Mouse (Mus musculus) left cerebral cortex, adult 11 months (tissue): Measurements from ENCODE around the gene Gpr3.
A peak's percentile ranks its signal among the peaks of the same experiment; 100 is the strongest.

Source experiments
- DNase-seq: peaks from one replicate; pipeline ENCODE4 v3.0.0; 2022; ENCODE audit warnings: low spot score

The Gpr3 gene

DNA sequence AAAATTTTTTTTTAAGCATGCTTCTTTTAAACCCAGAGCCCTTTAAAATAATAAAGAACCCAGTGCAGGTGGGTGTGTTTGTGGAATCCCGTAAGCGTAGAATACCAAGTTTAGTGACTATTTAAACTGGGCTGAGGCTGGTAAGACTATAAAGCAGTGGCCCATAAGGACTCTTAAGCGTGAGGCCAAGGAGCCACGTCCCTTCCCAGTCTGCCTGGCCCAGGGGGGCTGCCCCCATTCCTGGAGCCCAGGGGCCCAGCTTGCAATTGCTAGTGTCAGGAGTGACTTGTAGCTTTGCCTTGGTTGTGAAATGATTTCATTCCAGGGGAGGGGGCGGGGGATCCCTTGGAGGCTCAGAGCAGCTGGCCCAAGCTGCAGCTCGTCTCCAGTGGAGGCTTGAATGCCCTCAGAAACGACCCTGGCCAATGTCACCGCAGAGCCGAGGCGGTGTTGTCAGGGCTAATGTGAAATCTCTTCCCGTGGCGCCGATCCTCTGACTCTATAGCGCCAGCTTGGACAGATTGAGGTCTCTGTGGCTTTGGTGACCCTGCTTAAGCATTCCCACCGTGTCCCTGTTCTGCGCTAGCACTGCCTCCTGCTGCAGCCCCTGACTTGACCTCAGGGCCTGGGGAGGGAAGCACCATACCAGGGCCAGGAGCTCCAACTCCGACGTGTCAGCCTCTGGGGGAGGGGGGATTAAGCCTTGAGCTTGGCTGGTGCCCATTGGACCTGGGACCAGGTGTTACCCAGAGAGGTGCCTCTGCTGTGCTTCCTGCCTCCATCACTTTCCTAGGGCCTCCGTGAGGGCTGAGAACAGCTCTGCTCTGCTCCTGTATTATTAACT, 13.8 kb downstream of the Gpr3 start:
- DNase-seq = no peak

DNA sequence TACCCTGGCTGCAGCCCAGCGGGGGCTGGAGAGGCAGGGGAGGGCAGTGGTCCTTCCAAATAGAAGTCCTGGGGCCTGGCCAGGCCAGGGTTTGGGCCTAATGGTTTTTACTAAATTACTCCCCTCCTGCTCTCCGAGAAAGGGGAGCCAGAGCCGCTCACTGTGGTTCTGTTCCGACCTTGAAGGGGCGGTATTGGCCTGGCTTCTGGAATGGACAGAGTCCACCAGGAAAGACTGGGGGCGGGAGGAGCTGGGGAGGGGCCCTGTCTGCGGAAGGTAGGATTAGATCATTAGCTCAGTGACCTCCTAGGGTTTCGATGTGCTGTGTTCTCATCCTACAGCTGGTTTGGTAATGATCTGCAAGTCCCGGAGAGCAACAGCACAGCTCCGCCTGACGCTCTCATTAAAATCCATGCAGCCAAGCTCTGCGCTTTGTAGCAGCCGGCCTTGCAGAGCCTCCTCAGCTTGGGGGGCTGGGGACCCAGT, 14.5 kb downstream of the Gpr3 start:
- DNase-seq = no peak

DNA sequence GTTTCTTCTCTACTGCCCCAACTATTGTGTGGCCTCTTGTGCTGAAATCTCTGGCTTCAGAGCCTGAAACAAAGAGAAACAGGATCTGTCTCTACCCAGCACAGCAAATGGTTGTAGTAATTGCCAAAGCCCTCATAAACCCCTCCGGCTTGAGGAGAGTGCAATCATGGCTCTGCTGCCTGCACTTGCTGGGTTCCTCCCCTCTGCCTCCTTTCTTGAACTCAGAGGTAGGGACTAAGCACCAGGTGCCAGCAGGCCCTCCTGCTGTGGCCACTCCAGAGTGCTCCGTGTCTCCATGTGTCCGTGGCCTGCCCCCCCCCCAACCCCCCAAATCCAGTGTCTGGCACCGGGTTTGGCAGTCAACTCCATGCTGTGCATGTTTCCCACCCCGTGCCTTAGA, 15.0 kb downstream of the Gpr3 start:
- DNase-seq = no peak

DNA sequence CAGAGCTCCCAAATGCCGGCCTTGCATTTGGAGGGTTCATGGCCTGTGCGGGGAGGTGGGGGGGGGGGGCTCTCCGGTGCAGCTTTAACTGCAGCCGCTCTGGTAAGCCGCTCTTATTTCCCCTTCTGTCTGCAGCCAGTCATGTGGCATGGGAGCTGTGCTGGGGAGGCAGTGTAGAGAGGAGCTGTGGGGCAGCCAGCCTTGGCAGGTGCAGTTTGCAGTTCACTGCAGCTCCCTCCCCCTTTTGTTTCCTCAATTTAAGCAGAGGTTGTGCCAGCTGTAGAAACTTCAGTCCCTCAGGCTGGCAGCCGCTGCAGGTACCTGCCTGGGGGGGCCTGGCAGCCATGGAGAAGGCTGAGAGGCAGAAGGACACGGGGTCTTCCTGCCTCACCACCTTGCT, 15.5 kb downstream of the Gpr3 start:
- DNase-seq = no peak

DNA sequence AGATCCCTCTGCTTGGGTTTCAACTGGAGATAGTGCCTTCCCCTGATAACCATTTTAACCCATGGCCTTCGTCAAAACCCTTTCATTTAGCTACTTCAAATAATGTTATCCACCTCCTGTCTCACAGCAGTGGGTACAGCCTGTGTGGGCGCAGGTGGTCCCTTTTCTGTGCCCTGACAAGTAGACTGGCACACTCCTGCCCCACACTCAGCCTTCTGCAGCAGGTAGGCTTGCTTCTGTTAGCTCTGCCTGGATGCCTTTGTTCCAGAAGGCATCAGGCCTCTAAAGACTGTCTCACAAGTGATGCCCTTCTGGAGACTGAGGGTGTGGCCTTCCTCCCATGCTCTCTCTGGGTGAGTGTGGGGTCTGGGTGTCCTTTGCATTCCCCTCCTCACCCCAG, 16.2 kb downstream of the Gpr3 start:
- DNase-seq = no peak

DNA sequence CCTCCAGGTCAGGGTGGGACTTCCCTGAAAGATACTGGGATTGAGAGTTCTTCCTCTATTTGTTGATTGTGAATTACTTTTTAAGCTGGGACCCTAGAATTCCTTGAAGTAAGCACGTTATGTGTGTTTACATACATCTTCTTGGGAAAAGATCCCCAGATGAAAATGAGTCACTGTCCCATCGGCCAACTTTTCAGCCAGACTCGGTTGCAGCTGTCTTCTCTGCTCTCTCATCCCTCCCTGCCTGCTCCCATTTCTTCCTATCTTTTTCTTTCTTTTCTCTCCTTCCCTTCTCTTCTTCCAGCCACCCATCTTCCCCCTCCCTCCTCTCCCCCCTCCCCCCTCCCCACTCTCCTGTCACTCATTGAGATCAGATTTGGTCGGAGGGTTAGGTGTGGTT, 17.3 kb downstream of the Gpr3 start:
- DNase-seq = no peak

DNA sequence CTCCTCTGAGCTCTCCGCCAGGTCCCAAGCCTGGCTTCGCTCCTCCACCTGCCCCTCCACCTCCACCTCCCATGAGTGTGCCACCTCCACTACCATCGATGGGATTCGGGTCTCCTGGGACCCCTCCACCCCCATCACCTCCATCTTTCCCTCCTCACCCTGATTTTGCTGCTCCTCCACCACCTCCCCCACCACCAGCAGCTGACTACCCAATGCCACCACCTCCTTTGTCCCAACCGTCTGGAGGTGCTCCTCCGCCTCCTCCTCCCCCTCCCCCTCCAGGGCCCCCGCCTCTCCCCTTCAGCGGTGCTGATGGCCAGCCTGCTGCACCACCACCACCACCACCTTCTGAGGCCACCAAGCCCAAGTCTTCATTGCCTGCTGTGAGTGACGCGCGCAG, 17.9 kb downstream of the Gpr3 start:
- no peak for DNase-seq

DNA sequence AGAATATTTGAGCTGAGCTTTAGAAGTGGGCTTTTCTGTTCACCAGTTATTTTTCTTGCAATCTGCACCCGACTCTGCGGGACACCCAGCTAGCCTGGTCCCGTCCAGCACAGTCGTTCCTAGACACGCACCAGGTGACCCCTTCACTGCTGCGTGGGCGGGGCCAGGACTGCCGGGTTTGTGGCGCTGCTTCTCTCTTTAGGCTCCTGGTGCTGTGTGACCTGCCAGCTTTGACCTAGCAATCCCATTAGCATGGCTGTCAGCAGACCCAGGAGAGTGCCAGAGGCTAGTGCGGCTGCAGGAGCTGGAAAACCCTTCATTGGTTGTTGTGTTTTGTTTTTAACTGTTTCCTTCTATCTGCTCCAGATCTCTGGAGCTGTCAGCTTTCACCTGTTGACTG, 22.9 kb downstream of the Gpr3 start:
- DNase-seq = no peak

DNA sequence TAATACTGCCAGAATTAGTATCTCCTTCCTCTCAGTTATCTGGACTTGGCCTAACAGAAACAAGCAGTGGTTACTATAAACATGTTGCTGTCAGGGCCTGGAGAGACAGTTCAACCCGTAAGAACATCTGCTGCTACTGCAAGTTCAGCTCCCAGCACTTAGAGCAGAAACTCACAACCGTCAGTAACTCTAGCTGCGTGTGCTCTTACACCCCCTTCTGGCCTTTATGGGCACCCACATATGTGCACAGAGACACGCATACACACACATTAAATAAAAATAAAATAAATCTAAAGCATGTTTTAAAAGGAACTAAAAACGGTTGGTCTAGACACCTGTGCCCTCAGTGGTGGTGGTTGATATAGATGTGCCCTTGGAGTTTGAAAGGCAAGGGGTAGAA, 25.5 kb downstream of the Gpr3 start:
- DNase-seq = no peak

DNA sequence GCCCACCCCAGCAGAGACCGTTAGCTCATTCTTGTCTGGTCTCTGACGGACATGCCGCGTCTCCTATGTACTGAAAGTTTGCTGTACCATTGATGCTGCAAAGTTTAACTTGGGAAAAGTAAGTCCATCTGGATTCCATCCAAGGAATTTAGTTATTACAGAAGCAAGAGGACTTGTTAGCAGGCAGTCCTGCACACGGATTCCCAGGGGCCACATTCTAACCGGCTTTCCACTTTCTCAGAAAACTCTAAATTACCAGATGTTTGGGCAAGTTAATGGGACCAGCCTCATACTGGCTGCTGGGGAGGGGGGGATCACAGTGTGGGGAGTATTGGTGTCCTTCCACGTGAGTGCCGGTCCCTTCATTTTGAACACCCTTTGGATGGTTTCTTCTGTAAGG, 26.4 kb downstream of the Gpr3 start:
- DNase-seq = no peak

DNA sequence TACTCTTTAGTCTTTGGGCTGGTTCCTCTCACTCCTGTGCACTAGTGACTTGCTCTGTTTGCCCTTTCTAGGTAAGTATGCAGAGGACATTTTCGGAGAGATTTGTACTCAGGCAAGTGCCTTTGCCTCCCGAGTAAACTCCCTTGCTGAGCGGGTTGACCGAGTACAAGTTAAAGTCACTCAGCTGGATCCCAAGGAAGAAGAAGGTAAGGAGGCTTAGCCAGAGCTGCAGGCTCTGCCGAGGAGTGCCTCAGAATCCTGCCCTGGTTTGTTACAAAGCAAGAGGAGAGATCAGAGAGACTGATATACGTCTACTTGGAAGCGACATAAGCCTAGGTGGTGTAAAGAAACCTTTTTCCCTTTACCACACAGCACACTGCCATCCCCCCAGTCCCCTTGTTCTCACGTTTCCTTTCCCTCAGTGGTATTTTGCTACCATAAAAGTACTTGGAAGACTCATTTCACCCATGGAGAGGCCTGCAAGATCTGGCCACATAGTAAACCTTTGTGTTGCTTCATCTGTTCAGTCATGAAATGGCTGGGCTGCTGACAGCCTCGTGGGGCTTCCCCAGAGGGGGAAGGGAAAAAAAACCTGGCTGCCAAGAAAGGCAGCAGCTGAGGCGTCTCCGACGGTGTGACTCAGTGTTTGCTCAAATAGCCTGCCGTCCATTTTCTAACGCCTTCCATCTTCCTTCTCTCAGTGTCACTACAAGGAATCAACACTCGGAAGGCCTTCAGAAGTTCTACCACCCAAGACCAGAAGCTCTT, 27.3 kb downstream of the Gpr3 start:
- DNase-seq = no peak

DNA sequence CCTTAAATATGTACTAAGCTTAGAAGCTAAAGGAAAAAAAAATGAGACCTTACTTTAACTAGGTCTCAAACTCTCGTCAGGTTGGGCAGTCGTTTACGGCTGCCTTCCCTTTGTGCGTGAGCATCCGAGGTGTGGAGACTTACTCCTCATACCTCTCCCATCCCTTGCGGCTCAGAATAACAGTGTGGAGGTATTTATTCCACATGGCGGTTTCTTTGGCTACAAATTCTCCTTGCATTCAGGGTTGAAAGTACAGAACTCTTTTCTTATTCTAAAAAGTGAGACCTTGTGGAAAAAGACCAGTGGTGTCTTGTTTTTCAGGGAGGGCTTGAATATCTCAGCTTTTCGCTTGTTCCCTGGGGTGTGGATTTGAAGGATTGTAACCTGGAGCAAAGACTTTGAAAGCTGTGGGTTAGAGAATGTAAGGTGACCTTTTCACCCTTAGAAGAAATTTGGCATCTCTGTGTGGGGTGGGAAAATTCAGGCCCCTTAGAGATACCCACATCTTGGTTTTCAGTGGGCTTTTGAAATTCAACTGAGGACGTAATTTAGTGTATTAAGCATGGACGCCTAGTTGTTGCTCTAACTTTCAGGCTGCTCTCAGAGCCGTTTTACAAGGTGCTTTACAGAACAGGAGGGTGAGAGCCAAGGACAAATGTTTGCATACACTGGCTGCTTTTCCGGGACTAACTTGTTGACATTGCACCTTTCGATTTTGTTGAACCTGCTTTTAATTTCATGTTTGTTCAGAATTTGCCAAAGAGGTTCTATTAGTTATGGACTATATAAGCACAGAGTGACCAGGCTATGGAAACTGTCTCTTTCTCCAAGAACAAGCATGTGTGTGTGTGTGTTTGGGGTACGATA, 28.1 kb downstream of the Gpr3 start:
- DNase-seq = no peak

DNA sequence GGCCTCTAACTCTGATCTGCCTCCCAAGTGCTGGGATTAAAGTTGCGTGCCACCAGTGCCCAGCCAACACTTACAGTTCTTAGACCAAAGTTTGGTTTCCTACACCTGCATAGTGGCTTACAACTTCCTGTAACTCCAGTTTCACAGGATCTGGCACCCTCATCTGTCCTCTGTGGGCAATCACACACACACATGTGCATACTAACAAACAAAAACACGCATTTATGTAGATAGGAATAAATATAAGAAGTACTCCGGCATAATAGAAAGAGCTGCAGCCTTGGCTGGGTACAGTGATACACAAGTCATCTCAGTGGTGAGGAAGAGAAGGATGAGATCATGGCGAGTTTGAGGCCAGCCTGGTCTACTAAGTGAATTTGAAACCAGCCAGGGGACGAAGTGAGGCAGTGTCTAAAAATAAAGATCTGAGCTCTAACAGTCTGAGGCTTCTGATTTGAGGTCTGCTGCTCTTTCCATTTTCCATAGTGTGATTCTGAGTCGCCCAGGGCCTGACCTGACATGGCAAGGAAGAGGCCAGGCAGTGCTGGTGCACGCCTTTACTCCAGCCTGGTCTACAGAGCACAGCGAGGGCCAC, 29.8 kb downstream of the Gpr3 start:
- no peak for DNase-seq

DNA sequence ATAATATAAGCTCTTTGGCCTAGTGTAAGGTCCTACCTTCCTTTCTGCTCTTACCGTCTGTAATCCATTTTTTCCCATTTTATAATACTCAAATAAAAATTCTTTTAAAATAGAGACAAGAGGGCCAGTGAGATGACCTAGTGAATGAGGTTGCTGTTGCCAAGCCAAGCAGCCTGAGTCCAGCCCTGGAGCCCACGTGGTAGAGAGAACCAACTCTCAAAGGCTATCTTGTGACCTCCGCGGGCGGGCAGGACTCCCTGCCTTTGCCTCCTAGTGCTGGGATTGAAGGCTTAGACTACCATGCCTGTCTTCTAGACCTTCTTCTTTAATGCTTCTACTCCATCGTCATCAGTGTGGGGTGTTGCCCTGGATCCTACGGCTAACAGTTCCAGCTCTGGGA, 33.1 kb downstream of the Gpr3 start:
- no peak for DNase-seq

DNA sequence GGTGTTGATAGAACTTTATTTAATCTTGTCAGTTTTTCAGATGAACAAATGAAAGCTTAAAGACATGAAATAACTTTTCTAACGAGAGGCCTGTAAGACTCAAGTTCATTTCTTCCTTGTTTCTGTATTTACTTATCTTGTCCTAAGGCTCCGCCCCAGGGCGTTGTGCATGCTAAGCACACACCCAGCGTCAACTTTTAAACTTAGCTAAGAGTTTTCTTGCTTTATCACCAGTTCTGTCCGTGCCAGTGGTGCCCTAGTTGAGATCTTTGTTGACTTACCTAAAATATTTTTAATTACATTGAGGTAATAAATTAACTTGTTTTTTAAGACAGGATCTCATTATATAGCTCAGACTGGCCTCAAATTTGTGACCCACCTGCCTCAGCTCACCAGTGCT, 34.0 kb downstream of the Gpr3 start:
- DNase-seq = no peak

DNA sequence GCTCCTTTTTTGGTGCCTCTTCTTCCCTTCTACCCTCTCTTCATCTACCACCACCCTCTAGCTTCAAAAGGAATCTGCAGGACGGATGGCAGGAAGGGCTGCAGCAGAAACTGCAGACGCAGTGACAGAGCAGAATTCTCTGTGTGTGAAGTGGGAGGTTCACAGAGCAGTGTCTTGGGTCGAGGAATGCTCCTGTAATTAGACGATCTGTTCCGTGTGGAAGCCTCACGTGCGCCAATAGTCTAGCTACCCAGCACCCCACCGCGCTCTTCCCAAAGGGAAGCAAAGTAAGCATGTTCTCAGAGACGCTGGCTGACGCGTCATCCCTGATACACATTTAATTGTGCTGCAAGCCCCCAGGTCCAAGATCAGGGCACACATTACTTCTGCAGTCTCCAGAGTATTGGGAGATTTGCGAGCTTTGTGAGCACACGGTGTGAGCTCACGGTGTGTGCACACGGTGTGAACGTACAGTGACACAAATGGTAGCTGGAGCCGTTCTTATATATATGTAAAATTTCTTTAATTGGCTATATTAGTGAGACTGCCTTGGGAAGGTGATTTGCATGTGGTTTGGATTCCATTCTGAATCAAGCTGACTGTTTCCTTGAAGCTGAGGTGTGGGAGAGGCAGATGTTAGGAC, 35.5 kb downstream of the Gpr3 start:
- peak; percentile 55 for DNase-seq

DNA sequence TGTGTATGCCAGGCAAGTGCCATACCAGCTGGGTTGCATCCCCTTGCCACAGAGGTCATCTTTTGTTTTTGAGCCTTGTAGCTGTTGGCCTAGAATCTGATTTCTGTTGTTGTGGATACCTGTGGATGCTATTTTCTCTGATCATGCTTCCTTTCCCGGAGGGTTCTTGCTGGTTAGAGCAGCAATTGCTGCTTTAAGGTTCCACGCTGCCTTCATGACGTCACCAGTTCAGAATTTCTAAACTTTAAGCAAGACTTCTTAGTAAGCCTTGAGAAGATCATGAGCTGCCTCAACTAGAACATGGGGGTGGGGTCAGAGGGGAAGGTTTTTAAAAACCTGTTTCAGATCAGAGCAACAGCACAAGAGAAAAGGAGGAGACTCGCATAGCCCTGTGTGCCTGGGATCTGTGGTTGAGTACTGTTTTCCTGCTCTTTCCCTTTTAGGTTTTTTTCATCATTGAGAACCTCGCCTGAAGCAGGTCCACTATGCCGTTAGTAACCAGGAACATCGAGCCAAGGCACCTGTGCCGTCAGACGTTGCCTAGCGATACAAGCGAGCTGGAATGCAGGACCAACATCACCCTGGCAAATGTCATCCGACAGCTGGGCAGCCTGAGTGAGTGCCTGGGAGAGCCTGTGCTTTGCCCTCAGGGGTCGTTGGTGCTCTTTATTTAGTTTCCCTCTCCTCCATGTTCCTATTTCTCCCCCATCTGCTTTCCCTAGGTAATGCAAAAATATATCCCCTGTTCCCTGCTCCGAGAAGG, 36.2 kb downstream of the Gpr3 start:
- no peak for DNase-seq

DNA sequence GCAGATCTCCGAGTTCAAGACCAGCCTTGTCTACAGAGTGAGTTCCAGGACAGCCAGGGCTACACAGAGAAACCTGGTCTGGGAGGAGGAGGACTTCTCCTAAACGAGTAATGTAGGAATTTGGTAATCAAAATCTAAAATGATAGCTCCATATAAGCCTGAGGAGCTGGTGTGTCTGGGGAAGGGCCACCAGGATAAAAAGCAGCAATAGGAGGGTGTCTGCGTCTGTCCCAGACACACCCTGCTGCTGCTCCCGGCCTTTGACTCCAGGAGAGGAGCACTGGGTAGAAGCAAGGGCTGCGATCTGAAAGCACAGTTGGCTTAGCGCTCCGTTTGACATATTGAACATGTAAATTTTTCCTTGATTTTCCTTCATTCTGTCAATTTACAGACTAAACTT, 37.1 kb downstream of the Gpr3 start:
- DNase-seq = no peak

DNA sequence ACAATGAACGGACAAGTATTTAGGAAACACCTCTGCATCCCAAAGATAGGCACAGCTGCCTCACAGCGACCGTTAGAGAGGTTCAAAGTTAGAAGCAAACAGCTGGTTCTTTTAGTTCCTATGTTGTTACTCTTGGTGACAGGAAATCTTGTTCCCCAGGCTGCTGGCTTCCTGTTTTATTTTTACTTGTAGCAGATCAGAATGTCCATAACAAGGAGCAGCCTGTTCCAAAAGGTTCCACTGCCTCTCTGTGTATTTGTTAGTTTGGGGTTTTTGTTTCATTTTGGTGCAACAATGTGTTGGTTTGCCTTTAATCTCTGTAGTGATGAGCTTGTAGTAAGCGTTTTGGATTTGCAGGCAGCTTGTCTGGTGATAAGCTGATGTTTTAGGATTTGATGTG, 38.0 kb downstream of the Gpr3 start:
- no peak for DNase-seq

DNA sequence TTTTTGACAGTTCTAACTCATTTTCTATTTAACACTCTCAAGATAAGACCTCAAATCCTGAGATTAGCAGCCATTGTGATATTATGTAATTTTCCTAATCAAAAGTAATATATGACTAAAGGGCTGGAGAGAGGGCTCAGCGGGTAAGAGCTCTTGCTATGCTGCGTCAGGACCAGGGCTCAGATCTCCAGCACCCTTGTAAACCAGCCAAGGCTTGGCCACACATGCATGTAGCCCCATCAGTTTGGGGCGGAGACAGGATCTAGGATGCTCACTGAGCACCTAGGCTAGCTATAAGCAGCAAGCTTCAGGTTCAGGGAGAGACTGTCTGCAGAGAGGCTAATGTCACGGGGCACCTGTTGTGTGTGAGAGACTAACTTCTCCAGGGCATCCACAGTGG, 39.9 kb downstream of the Gpr3 start:
- no peak for DNase-seq

DNA sequence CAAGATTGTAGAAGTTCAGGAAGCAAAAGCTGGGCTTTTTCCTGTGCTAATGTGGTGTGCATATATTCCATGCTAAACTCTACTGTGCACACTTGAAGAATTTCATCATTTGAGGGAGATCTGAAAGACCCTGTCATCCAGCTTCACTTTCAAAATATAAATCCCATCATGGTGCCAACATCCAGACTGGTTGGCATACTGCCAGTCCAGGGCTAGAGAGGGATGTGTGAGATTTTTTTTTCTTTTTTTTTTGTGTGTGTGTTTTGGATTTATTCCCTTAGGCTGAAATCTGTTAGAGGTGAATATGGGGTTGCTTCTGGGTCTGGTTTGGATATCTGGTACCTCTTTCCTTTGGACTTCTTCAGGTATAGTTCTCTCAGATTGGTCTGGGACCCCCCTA, 41.7 kb downstream of the Gpr3 start:
- DNase-seq = no peak
